Mouse (Mus musculus): ENCODE measurements at regions not wholly inside any gene's neighbourhood (a gene's known extent, or its start where the extent isn't known, plus 50 kb on each side); places are given as distances from the start of the nearest gene placed in this dataset.

- Histone ChIP-seq H3K9me3 (no peaks in the 10 kb centered on the region), H3K27ac (replicated peaks) (no peak overlapping the region), H3K4me1 (replicated peaks) (no peaks in the 10 kb centered on the region), H3K4me3 (no peak overlapping the region), H3K27me3 (no peaks in the 10 kb centered on the region), H3K36me3 (no peaks in the 10 kb centered on the region), H3K4me2 (no peak overlapping the region), H3K9ac (no peak overlapping the region)
- WGBS, result 82% methylated on average over 4 of the region's 4 CpGs
- no peak for ATAC-seq (ENCODE audit: low read depth)
These were observed 263.1 kb upstream of the 1700056E22Rik start for GRCm38 (mm10) chr1:184297001-184297740.

DNA sequence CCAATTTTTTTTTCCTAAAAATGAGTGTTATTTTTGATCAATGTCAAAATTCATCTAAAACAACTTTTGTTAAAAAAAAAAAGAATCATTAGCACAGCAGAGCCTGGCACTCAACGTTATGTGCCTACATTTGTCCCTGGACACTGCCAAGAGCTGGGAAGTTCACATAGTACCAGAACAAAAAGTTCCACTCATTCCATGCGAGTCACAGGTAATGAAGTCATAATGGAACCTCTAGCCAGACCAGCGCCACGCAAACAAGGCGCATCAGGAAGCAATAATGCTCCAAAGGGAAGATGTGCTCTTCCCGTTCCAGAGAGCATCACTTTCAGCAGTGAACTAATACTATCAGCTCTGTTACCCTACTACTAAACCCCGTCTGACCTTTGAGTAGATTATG lies 257.0 kb upstream of the 1700056E22Rik start:
- Histone ChIP-seq H3K4me1 (replicated peaks) (peaks cover 5% of the 10 kb centered on the region; the same call in 1 of the 2 replicates), H3K9me3 (no peaks in the 10 kb centered on the region), H3K4me2 (no peak overlapping the region), H3K36me3 (no peaks in the 10 kb centered on the region), H3K9ac (no peak overlapping the region), H3K4me3 (no peak overlapping the region), H3K27ac (replicated peaks) (no peak overlapping the region), H3K27me3 (no peaks in the 10 kb centered on the region)
- 85% methylated on average over 7 of the region's 7 CpGs for WGBS
- no peak for ATAC-seq (ENCODE audit: low read depth)

- H3K9ac ChIP-seq, result no peak overlapping the region
- 54% methylated on average over 7 of the region's 7 CpGs for WGBS
These were observed 255.8 kb upstream of the 1700056E22Rik start for GRCm38 (mm10) chr1:184289733-184290416.

DNA sequence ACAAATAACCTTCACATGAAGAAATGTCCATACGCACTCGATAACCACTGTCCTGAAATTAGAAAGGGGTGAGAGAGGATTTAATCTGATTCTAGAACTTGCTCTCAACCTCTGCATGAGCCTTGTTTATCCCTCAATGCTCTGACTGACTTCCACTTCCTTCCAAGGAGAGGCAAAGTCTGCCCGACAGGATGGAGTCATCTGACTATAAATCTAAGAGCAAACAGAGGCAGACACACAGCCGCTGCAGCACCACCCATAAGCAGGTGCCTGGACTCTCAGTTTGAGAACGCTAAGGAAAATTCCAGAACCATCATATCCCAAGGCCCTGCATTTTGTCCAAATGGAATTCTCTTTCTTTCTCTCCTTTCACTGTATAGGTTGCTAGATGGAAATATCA lies 247.7 kb upstream of the 1700056E22Rik start:
- ATAC-seq (ENCODE audit: low read depth), result no peak
- Histone ChIP-seq H3K36me3 (no peaks in the 10 kb centered on the region), H3K4me3 (no peak overlapping the region), H3K4me2 (no peak overlapping the region), H3K9ac (no peak overlapping the region), H3K9me3 (no peaks in the 10 kb centered on the region), H3K27me3 (no peaks in the 10 kb centered on the region), H3K4me1 (replicated peaks) (no peaks in the 10 kb centered on the region), H3K27ac (replicated peaks) (no peak overlapping the region)
- 69% methylated on average over 5 of the region's 5 CpGs for WGBS

More at GRCm38 (mm10) chr1:184289733-184290416, 255.8 kb upstream of the 1700056E22Rik start:
- Histone ChIP-seq H3K27me3 (no peaks in the 10 kb centered on the region), H3K4me1 (replicated peaks) (peaks cover 5% of the 10 kb centered on the region; the same call in 1 of the 2 replicates), H3K27ac (replicated peaks) (no peak overlapping the region), H3K36me3 (no peaks in the 10 kb centered on the region), H3K4me2 (no peak overlapping the region), H3K9me3 (no peaks in the 10 kb centered on the region), H3K4me3 (no peak overlapping the region)
- no peak for ATAC-seq (ENCODE audit: low read depth)

GRCm38 (mm10) chr1:184279263-184279662 lies 245.2 kb upstream of the 1700056E22Rik start:
- H3K27me3 ChIP-seq, result no peaks in the 10 kb centered on the region
- WGBS, result 58% methylated on average over 10 of the region's 10 CpGs
- no peak for ATAC-seq (ENCODE audit: low read depth)
- H3K36me3 ChIP-seq, result no peaks in the 10 kb centered on the region
- H3K9ac ChIP-seq, result no peak overlapping the region
- H3K9me3 ChIP-seq, result no peaks in the 10 kb centered on the region
- no peaks in the 10 kb centered on the region for H3K4me1 ChIP-seq (replicated peaks)
- no peak overlapping the region for H3K4me2 ChIP-seq
- no peak overlapping the region for H3K27ac ChIP-seq (replicated peaks)
- no peak overlapping the region for H3K4me3 ChIP-seq

- Histone ChIP-seq H3K4me1 (replicated peaks) (no peaks in the 10 kb centered on the region), H3K36me3 (no peaks in the 10 kb centered on the region), H3K9ac (no peak overlapping the region), H3K27ac (replicated peaks) (no peak overlapping the region), H3K4me3 (no peak overlapping the region), H3K27me3 (no peaks in the 10 kb centered on the region), H3K4me2 (no peak overlapping the region), H3K9me3 (no peaks in the 10 kb centered on the region)
- 88% methylated on average over 2 of the region's 2 CpGs for WGBS
- ATAC-seq (ENCODE audit: low read depth), result no peak
These were observed 242.9 kb upstream of the 1700056E22Rik start for GRCm38 (mm10) chr1:184277001-184277400.

- 78% methylated on average over 9 of the region's 9 CpGs for WGBS
- Histone ChIP-seq H3K4me1 (replicated peaks) (no peaks in the 10 kb centered on the region), H3K36me3 (no peaks in the 10 kb centered on the region), H3K27ac (replicated peaks) (no peak overlapping the region), H3K9ac (no peak overlapping the region), H3K4me3 (no peak overlapping the region), H3K4me2 (no peak overlapping the region), H3K9me3 (no peaks in the 10 kb centered on the region), H3K27me3 (no peaks in the 10 kb centered on the region)
- no peak for ATAC-seq (ENCODE audit: low read depth)
These were observed 241.8 kb upstream of the 1700056E22Rik start for GRCm38 (mm10) chr1:184275877-184276276.

DNA sequence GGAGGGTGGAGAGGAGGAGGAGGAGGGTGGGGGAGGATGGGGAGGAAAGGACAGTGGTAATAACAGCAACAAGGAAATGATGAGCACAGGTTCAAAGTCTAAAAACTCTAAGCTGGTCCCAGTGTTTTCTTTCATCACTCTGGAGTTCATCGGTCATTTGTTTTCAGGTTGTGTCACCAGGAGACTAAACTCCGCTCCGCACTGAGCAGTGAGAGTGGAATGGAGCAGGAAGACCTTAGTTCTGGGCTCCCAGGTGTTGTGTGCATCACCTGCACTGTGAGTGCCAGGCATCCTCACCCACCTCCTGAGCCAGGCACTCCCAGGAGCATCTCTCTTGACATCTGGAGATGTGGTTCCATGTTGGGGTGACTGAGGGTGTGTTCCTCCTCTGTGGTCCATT lies 241.3 kb upstream of the 1700056E22Rik start:
- H3K27me3 ChIP-seq, result no peaks in the 10 kb centered on the region
- H3K36me3 ChIP-seq, result no peaks in the 10 kb centered on the region
- no peak overlapping the region for H3K9ac ChIP-seq
- no peak for ATAC-seq (ENCODE audit: low read depth)
- H3K4me3 ChIP-seq, result no peak overlapping the region
- no peaks in the 10 kb centered on the region for H3K4me1 ChIP-seq (replicated peaks)
- no peak overlapping the region for H3K27ac ChIP-seq (replicated peaks)
- WGBS, result 97% methylated on average over 3 of the region's 3 CpGs
- no peak overlapping the region for H3K4me2 ChIP-seq
- H3K9me3 ChIP-seq, result no peaks in the 10 kb centered on the region

DNA sequence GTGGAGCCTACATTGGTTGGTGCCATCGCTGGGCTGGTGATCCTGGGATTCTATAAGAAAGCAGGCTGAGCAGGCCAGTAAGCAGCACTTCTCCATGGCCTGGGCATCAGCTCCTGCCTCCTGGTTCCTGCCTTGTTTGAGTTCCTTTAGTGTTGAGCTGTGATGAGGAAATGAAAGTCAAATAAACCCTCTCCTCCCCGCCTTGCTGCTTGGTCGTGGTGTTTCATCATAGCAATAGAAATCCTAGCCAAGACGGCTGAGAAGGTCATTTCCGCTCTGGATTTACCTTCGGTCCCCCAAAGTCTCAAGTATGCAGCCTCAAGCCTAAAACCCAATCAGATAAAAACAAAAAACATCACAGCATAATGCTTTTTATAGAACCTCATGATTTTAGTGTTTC lies 240.6 kb upstream of the 1700056E22Rik start:
- Histone ChIP-seq H3K9me3 (no peaks in the 10 kb centered on the region), H3K4me1 (replicated peaks) (no peaks in the 10 kb centered on the region), H3K4me3 (no peak overlapping the region), H3K27ac (replicated peaks) (no peak overlapping the region), H3K9ac (no peak overlapping the region), H3K27me3 (no peaks in the 10 kb centered on the region), H3K36me3 (no peaks in the 10 kb centered on the region), H3K4me2 (no peak overlapping the region)
- no peak for ATAC-seq (ENCODE audit: low read depth)
- WGBS, result 93% methylated on average over 6 of the region's 6 CpGs

GRCm38 (mm10) chr1:184273722-184274121 lies 239.6 kb upstream of the 1700056E22Rik start:
- Histone ChIP-seq H3K4me3 (no peak overlapping the region), H3K9me3 (no peaks in the 10 kb centered on the region), H3K9ac (no peak overlapping the region), H3K4me2 (no peak overlapping the region), H3K36me3 (no peaks in the 10 kb centered on the region), H3K4me1 (replicated peaks) (no peaks in the 10 kb centered on the region), H3K27ac (replicated peaks) (no peak overlapping the region), H3K27me3 (no peaks in the 10 kb centered on the region)
- WGBS, result 82% methylated on average over 1 of the region's 1 CpGs
- no peak for ATAC-seq (ENCODE audit: low read depth)

DNA sequence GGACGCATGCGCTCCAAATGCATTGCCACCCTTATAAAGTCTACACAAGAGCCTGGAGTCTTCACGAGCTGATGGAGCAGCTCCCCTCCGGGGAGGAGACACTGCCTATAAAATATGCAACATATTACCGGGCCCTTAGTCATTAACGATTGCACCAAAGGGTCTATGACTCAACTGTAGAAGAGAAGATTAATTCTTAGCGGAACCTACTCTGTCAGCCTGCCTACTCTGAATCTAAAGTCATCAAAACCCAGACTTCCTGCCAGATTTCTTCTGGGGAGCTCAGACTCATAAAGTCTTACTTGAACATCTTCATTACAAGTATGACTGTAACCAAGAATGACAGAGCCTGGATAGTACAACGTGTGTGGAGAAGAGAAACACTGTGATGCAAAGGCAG lies 237.2 kb upstream of the 1700056E22Rik start:
- Histone ChIP-seq H3K27me3 (peaks cover 8% of the 10 kb centered on the region), H3K4me1 (replicated peaks) (no peaks in the 10 kb centered on the region), H3K36me3 (no peaks in the 10 kb centered on the region), H3K9me3 (no peaks in the 10 kb centered on the region), H3K4me2 (no peak overlapping the region), H3K9ac (no peak overlapping the region), H3K4me3 (no peak overlapping the region), H3K27ac (replicated peaks) (no peak overlapping the region)
- ATAC-seq (ENCODE audit: low read depth), result no peak
- WGBS, result 82% methylated on average over 8 of the region's 8 CpGs

DNA sequence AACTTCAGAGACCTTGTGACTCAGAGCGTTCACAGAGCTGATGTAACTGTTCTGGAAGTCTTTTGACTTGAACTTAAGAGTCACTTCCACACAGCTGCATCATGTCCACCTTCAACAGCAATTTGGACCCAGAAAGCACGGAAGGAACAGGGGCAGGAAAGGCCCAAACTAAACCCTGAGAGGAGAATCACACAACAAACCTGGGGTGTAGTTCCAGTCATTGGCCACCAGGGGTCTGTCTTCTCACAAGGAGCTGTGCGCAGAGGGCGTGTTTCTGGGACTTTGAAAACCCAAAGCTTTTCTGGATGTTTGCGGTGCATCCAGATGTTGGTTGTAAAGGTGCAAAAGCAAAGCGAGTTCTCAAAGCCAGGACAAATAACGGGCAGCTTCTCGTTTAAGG lies 231.9 kb upstream of the 1700056E22Rik start:
- Histone ChIP-seq H3K27me3 (peaks cover 9% of the 10 kb centered on the region), H3K27ac (replicated peaks) (no peak overlapping the region), H3K4me1 (replicated peaks) (peaks cover 4% of the 10 kb centered on the region), H3K9ac (no peak overlapping the region), H3K4me3 (no peak overlapping the region), H3K36me3 (no peaks in the 10 kb centered on the region), H3K9me3 (no peaks in the 10 kb centered on the region), H3K4me2 (no peak overlapping the region)
- no peak for ATAC-seq (ENCODE audit: low read depth)
- WGBS, result 15% methylated on average over 8 of the region's 8 CpGs

All from neural tube, embryonic 13.5 days (tissue).